Mouse (Mus musculus): ENCODE data around the gene Wrb. TPM values are rescaled to one million over a fixed set of nuclear protein-coding genes. Genes with fewer than 3 reads are reported as not detected.
"Not testable (repeated sequence)": the region's sequence is repeated elsewhere in the genome, so short reads cannot be mapped to it uniquely, and the experiment has no call there.

Gene Wrb
- 117 and 121 TPM in 2 replicates for polyA plus RNA-seq (2016; fragmentation: Nextera tagmentation; extraction: Ambion mirVana)

GRCm38 (mm10) chr16:96145110-96145800 is at the start of gene Wrb:
Gene Wrb, plus strand, starts transcription at chr16:96145407.
- no peaks in the 10 kb centered on the region for H3K36me3 ChIP-seq
- H3K27me3 ChIP-seq, result peaks cover 4% of the 10 kb centered on the region; the same call in 1 of the 2 replicates
- H3K9ac ChIP-seq, result peak within 1 kb of the TSS; percentile 71
- H3K27ac ChIP-seq, result peak within 1 kb of the TSS; percentile 58
- ATAC-seq (ENCODE audit: low FRiP score), result peak; percentile 96
- peaks cover 12% of the 10 kb centered on the region for H3K4me1 ChIP-seq
- H3K4me2 ChIP-seq (replicated peaks), result peak within 1 kb of the TSS; percentile 75
- H3K4me3 ChIP-seq, result peak within 1 kb of the TSS; percentile 72
- under 1% methylated on average over 68 of the region's 68 CpGs for WGBS
- no peaks in the 10 kb centered on the region for H3K9me3 ChIP-seq (replicated peaks)

GRCm38 (mm10) chr16:96095966-96096365 is 49.2 kb upstream of the Wrb start:
- Histone ChIP-seq H3K4me1 (no peaks in the 10 kb centered on the region), H3K36me3 (no peaks in the 10 kb centered on the region), H3K27me3 (no peaks in the 10 kb centered on the region), H3K9ac (no peak overlapping the region), H3K4me2 (replicated peaks) (no peak overlapping the region), H3K27ac (no peak overlapping the region), H3K9me3 (replicated peaks) (no peaks in the 10 kb centered on the region), H3K4me3 (no peak overlapping the region)
- 86% methylated on average over 5 of the region's 5 CpGs for WGBS
- no peak for ATAC-seq (ENCODE audit: low FRiP score)

DNA sequence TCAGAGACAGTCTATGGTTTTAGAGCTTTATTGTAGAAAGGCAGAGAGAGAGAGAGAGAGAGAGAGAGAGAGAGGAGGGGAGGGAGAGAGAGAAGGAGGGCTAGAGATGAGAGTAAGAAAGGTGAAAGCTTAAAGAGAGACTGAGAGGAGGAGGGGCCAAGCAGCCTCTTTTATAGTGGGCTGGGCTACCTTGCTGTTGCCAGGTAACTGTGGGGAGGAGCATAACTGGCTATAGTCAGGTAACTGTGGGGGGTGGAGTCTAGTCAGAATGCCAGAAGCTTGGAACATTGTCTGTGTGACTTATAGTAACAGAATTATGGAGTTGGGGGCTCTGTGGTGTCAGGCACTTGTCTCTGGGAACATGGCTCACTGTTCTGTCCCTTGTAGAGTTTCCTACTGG is 47.4 kb upstream of the Wrb start:
- H3K4me3 ChIP-seq; ATAC-seq (ENCODE audit: low FRiP score); H3K9me3 ChIP-seq (replicated peaks); H3K36me3 ChIP-seq; H3K4me2 ChIP-seq (replicated peaks); H3K27me3 ChIP-seq; H3K27ac ChIP-seq; H3K4me1 ChIP-seq; H3K9ac ChIP-seq: not testable (repeated sequence)

DNA sequence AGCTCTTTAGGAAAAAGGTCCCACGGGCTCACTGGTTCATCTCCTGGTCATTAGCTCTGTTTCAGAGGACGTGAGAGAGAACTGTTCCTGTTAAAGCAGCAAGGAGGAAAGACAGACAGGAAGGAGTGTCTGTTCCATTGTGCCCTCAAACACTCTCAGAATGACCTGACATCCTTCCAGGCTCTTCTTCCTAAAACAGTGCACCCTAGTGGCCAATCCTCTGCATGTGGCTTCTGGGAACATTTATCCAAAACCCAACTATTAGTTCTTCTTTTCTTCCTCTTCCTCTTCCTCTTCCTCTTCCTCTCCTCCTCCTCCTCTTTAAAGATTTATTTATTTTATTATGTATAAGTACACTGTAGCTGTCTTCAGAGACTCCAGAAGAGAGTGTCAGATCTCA is 42.2 kb upstream of the Wrb start:
- H3K27me3 ChIP-seq, result no peaks in the 10 kb centered on the region
- no peak overlapping the region for H3K4me3 ChIP-seq
- H3K4me1 ChIP-seq, result no peaks in the 10 kb centered on the region
- H3K9ac ChIP-seq, result no peak overlapping the region
- no peaks in the 10 kb centered on the region for H3K9me3 ChIP-seq (replicated peaks)
- 44% methylated on average over 2 of the region's 2 CpGs for WGBS
- H3K27ac ChIP-seq, result no peak overlapping the region
- H3K4me2 ChIP-seq (replicated peaks), result no peak overlapping the region
- H3K36me3 ChIP-seq, result no peaks in the 10 kb centered on the region
- no peak for ATAC-seq (ENCODE audit: low FRiP score)

- Histone ChIP-seq H3K4me1 (no peaks in the 10 kb centered on the region), H3K36me3 (no peaks in the 10 kb centered on the region), H3K9me3 (replicated peaks) (no peaks in the 10 kb centered on the region), H3K4me2 (replicated peaks) (no peak overlapping the region), H3K27ac (no peak overlapping the region), H3K27me3 (no peaks in the 10 kb centered on the region), H3K4me3 (no peak overlapping the region), H3K9ac (no peak overlapping the region)
- 63% methylated on average over 4 of the region's 4 CpGs for WGBS
- no peak for ATAC-seq (ENCODE audit: low FRiP score)
Observed at GRCm38 (mm10) chr16:96109673-96110072, 35.5 kb upstream of the Wrb start.

DNA sequence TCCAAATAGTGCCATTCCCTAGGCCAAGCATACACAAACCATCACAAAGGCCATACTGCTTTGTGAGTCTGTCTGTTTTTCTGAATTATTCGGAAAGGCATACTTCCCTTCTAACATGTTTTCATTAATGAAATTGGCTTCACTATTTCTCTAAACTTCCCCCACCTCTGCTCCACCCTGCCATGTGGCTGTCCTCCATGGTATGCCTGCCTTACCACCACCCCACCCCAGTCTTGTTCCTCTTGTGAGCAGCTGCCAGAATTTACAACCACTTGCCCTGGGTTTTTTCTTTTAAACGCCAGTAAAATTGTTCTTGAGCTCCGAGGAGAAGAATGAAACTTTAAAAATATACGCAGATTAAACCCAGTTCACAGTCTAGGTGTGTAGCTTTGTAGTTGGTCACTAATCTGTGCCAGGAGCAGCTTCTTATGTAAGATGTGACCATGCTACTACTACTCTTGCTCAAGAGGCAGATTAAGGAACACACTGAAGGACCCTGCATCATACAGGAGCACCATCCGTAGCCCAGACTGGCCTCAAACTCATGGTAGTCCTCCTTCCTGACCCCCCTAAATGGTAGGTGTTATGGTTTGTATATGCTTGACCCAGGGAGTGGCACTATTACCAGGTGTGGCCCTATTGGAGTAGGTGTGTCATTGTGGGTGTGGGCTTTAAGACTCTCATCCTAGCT is 34.4 kb upstream of the Wrb start:
- no peak for ATAC-seq (ENCODE audit: low FRiP score)

GRCm38 (mm10) chr16:96112769-96113168 is 32.4 kb upstream of the Wrb start:
- no peak for ATAC-seq (ENCODE audit: low FRiP score)

More for the DNA sequence above, 34.4 kb upstream of the Wrb start:
- Histone ChIP-seq H3K9ac (no peak overlapping the region), H3K4me2 (replicated peaks) (no peak overlapping the region), H3K36me3 (no peaks in the 10 kb centered on the region), H3K4me1 (no peaks in the 10 kb centered on the region), H3K27ac (no peak overlapping the region), H3K9me3 (replicated peaks) (no peaks in the 10 kb centered on the region), H3K27me3 (no peaks in the 10 kb centered on the region), H3K4me3 (no peak overlapping the region)
- WGBS, result 87% methylated on average over 5 of the region's 5 CpGs

DNA sequence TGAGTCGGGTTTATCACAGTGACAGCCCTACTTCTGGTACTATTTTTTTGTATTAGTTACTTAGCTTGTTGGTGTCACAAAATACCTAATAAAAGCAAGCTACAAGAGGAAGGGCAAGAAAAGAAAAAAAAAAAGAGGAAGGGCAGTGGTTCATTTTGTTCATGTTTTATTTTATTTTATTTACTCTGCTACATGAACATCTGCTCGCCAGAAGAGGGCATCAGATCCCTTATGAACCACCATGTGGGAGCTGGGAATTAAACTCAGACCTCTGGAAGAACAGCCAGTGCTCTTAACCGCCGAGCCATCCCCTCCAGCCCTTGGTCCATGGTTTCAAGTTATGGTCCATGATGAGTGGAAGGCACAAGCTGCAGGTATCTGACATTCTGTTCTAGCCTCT is 30.5 kb upstream of the Wrb start:
- Histone ChIP-seq H3K27me3 (no peaks in the 10 kb centered on the region), H3K4me3 (no peak overlapping the region), H3K36me3 (peaks cover 10% of the 10 kb centered on the region; the same call in 1 of the 2 replicates), H3K4me2 (replicated peaks) (no peak overlapping the region), H3K9ac (no peak overlapping the region), H3K4me1 (no peaks in the 10 kb centered on the region), H3K27ac (no peak overlapping the region), H3K9me3 (replicated peaks) (no peaks in the 10 kb centered on the region)
- ATAC-seq (ENCODE audit: low FRiP score), result no peak
- WGBS, result 52% methylated on average over 4 of the region's 4 CpGs

More at GRCm38 (mm10) chr16:96112769-96113168, 32.4 kb upstream of the Wrb start:
- Histone ChIP-seq H3K9ac (no peak overlapping the region), H3K4me1 (no peaks in the 10 kb centered on the region), H3K9me3 (replicated peaks) (no peaks in the 10 kb centered on the region), H3K4me3 (no peak overlapping the region), H3K27ac (no peak overlapping the region), H3K4me2 (replicated peaks) (no peak overlapping the region), H3K27me3 (no peaks in the 10 kb centered on the region), H3K36me3 (no peaks in the 10 kb centered on the region)
- 47% methylated on average over 2 of the region's 2 CpGs for WGBS

DNA sequence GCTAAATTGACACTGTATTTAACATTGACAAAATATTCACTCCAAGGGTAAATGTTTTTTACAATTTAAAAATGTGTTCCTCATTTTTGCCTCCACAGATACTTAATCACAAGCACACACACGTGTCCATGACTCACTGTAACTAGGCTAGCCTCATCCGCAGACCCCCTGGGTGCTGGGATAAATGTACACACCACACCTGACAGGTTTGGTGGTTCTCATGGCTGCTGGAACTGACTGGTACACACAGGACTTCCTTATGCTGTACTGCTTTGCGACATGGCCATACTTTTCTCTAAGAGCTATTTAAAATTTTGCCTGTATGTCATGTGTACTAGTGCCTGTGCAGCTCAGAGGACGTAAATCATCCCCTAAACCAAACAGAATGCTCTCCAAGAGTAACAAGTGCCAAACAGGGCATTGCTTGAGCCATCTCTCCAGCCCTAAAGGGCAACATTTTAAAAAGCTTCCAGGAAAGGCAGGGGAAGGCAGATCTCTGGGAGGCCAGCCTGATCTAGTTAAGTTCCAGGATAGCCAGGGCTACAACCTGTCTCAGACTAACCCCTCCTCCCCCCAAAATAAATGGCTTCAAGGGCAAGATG is 25.1 kb upstream of the Wrb start:
- Histone ChIP-seq H3K9me3 (replicated peaks) (no peaks in the 10 kb centered on the region), H3K27ac (no peak overlapping the region), H3K27me3 (no peaks in the 10 kb centered on the region), H3K36me3 (peaks cover 56% of the 10 kb centered on the region), H3K4me3 (no peak overlapping the region), H3K4me2 (replicated peaks) (no peak overlapping the region), H3K4me1 (peaks cover 5% of the 10 kb centered on the region), H3K9ac (no peak overlapping the region)
- no peak for ATAC-seq (ENCODE audit: low FRiP score)
- 74% methylated on average over 4 of the region's 4 CpGs for WGBS

DNA sequence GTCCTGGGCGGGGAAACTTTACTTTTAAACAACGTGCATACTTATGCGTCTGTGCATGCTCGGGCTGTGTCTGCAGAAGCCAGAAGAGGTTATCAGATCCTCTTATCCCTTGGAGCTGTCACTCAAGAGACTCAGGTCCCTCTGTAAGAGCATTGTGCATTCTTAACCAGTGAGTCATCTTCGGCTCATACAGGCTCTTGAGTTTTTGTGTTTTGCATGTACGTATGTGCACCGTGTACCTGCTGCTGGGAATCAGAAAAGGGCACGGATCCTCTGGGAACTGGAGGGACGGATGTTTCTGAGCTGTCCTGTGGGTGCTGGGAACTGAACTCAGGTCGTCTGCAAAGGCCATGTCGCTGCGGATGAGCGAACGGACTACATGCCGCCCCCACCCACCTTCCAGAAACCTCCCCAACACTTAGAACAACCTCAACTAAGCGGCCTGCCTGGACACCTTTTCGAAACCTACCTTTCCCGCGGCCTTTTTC is 18.5 kb upstream of the Wrb start:
- no peak for ATAC-seq (ENCODE audit: low FRiP score)
- 6% methylated on average over 19 of the region's 19 CpGs for WGBS
- peaks cover 36% of the 10 kb centered on the region for H3K36me3 ChIP-seq

DNA sequence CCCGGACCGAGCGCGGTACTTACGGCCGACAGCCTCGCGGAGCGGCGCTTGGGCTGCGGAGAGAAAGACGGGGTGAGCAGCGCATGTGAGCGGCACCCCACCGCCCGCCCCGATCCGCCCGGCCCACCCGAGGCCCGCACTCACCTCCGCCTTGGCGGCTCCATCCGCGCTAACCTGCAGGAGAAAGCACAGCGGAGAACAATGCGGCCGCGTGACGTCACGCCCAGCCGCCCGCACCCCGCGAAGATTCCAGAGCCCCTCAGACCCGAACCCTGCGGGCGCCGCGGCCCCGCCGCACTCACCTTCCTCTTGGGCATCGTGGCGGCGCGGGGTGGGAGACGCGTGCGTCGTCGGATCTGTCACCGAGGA is 17.9 kb upstream of the Wrb start:
- Histone ChIP-seq H3K36me3 (peaks cover 33% of the 10 kb centered on the region), H3K27ac (peak overlapping the region; percentile 99), H3K9me3 (replicated peaks) (no peaks in the 10 kb centered on the region), H3K4me3 (peak overlapping the region; percentile 91), H3K27me3 (no peaks in the 10 kb centered on the region), H3K4me2 (replicated peaks) (peak overlapping the region; percentile 84), H3K4me1 (peaks cover 24% of the 10 kb centered on the region), H3K9ac (peak overlapping the region; percentile 98)
- ATAC-seq (ENCODE audit: low FRiP score), result peak; percentile 78
- WGBS, result 1% methylated on average over 52 of the region's 52 CpGs

More for the DNA sequence above, 18.5 kb upstream of the Wrb start:
- H3K4me2 ChIP-seq (replicated peaks), result peak overlapping the region; percentile 84
- H3K27me3 ChIP-seq, result no peaks in the 10 kb centered on the region
- H3K4me3 ChIP-seq, result peak overlapping the region; percentile 91
- peak overlapping the region; percentile 99 for H3K27ac ChIP-seq
- H3K9ac ChIP-seq, result peak overlapping the region; percentile 98
- H3K4me1 ChIP-seq, result peaks cover 24% of the 10 kb centered on the region
- H3K9me3 ChIP-seq (replicated peaks), result no peaks in the 10 kb centered on the region

- Histone ChIP-seq H3K9me3 (replicated peaks) (no peaks in the 10 kb centered on the region), H3K4me3 (peak within 1 kb of the TSS; percentile 91), H3K36me3 (peaks cover 28% of the 10 kb centered on the region), H3K4me1 (peaks cover 24% of the 10 kb centered on the region), H3K27ac (peak within 1 kb of the TSS; percentile 99), H3K4me2 (replicated peaks) (peak within 1 kb of the TSS; percentile 84), H3K27me3 (no peaks in the 10 kb centered on the region), H3K9ac (peak within 1 kb of the TSS; percentile 98)
- ATAC-seq (ENCODE audit: low FRiP score), result peak; percentile 99
- under 1% methylated on average over 66 of the region's 72 CpGs for WGBS
Observed at GRCm38 (mm10) chr16:96127657-96128344, 17.4 kb upstream of the Wrb start, which contains the start of gene Hmgn1. Gene Hmgn1, minus strand, starts transcription at chr16:96127729.

Data from hindbrain, embryonic 12.5 days (tissue).